Mouse (Mus musculus) adrenal gland, adult 18-20 months (tissue): ENCODE measurements around the gene Nxph3. TPM values are rescaled to one million over a fixed set of nuclear protein-coding genes. Genes with fewer than 3 reads are reported as not detected.

Source experiments
- DNase-seq, 2 experiments: peaks; one replicate each; pipeline ENCODE4 v3.0.0; 2021 to 2022; ENCODE audit warnings: low spot score in 2 of 2
- total RNA-seq, 2 experiments: library from RNA; stranded (reverse); gene quantifications; 1 replicate in 1 of 2; 2 replicates in 1 of 2; pipeline ENCODE4 v1.2.3; 2021

Nxph3 gene
- total RNA-seq, 2 experiments from 2014 or later, result 2.3 to 9.4 TPM

- DNase-seq, result no peak
These were observed 20.0 kb downstream of the Nxph3 start for GRCm38 (mm10) chr11:95494374-95494773.

GRCm38 (mm10) chr11:95493950-95494349 lies 20.4 kb downstream of the Nxph3 start:
- no peak for DNase-seq

- DNase-seq, result no peak
These were observed 21.4 kb downstream of the Nxph3 start for GRCm38 (mm10) chr11:95493010-95493409.

GRCm38 (mm10) chr11:95492256-95492655 lies 22.1 kb downstream of the Nxph3 start:
- no peak for DNase-seq

- no peak for DNase-seq
These were observed 24.3 kb downstream of the Nxph3 start for GRCm38 (mm10) chr11:95490104-95490503.

- DNase-seq, result no peak
These were observed 27.1 kb downstream of the Nxph3 start for GRCm38 (mm10) chr11:95487237-95487636.

- no peak for DNase-seq
These were observed 28.7 kb downstream of the Nxph3 start for GRCm38 (mm10) chr11:95485634-95486033.

- no peak for DNase-seq
These were observed 33.7 kb downstream of the Nxph3 start for GRCm38 (mm10) chr11:95480662-95481061.

GRCm38 (mm10) chr11:95479458-95479857 lies 34.9 kb downstream of the Nxph3 start:
- DNase-seq, result no peak

GRCm38 (mm10) chr11:95476323-95476722 lies 38.0 kb downstream of the Nxph3 start:
- DNase-seq, result no peak

- DNase-seq, result no peak
These were observed 40.9 kb downstream of the Nxph3 start for GRCm38 (mm10) chr11:95473456-95473855.

- DNase-seq, result no peak
These were observed 41.4 kb downstream of the Nxph3 start for GRCm38 (mm10) chr11:95472942-95473341.

GRCm38 (mm10) chr11:95467731-95468130 lies 46.6 kb downstream of the Nxph3 start:
- DNase-seq, result no peak

GRCm38 (mm10) chr11:95462168-95462567 lies 52.2 kb downstream of the Nxph3 start:
- DNase-seq, result no peak

GRCm38 (mm10) chr11:95460872-95461271 lies 53.5 kb downstream of the Nxph3 start:
- DNase-seq, result no peak

Other genes with a start within 250 kb of the Nxph3 start
- gene Kat7, start 204.3 kb downstream of the Nxph3 start, total RNA-seq, result 10 to 100 TPM; 54.9 to 59.0 TPM
- 10 to 100 TPM; 11.7 to 21.8 TPM for gene Fam117a, start 177.6 kb downstream of the Nxph3 start, total RNA-seq
- 10 to 100 TPM; 55.7 to 65.8 TPM for gene Slc35b1, start 129.9 kb downstream of the Nxph3 start, total RNA-seq
- gene Spop, start 100.5 kb downstream of the Nxph3 start, total RNA-seq, result 100 to 1,000 TPM; 134 to 145 TPM
- 1 to 10 TPM; 2.1 to 3.5 TPM for gene Ngfr, start 73.2 kb upstream of the Nxph3 start, total RNA-seq
- 100 to 1,000 TPM; 319 to 350 TPM for gene Phb, start 152.4 kb upstream of the Nxph3 start, total RNA-seq
- gene Zfp652, start 198.1 kb upstream of the Nxph3 start, total RNA-seq, result 10 to 100 TPM; 31.8 to 40.5 TPM
- gene B130006D01Rik, start 209.0 kb upstream of the Nxph3 start, total RNA-seq, result under 1 TPM; 0.46 to 0.51 TPM